Mouse (Mus musculus): Measurements from ENCODE around the gene Nhlrc4. TPM values are rescaled to one million over a fixed set of nuclear protein-coding genes. Genes with fewer than 3 reads are reported as not detected.

Nhlrc4 gene
- total and polyA plus RNA-seq, 3 experiments, result not detected

- no peak for DNase-seq
Measured at GRCm38 (mm10) chr17:25958771-25959494, 14.2 kb upstream of the Nhlrc4 start.

GRCm38 (mm10) chr17:25957586-25958051 is 12.9 kb upstream of the Nhlrc4 start:
- no peak for DNase-seq

- DNase-seq, result no peak
Measured at GRCm38 (mm10) chr17:25956631-25957030, 11.9 kb upstream of the Nhlrc4 start.

- no peak for DNase-seq
Measured at GRCm38 (mm10) chr17:25956201-25956600, 11.4 kb upstream of the Nhlrc4 start.

GRCm38 (mm10) chr17:25955736-25956135 is 11.0 kb upstream of the Nhlrc4 start:
- DNase-seq, result no peak

- DNase-seq, result no peak
Measured at GRCm38 (mm10) chr17:25954671-25955070, 9.9 kb upstream of the Nhlrc4 start.

GRCm38 (mm10) chr17:25953161-25953560 is 8.4 kb upstream of the Nhlrc4 start:
- no peak for DNase-seq

- peak; percentile 30 for DNase-seq
Measured at GRCm38 (mm10) chr17:25951803-25952623, 7.3 kb upstream of the Nhlrc4 start, which contains the start of gene A930017K11Rik. Gene A930017K11Rik (minus strand): TSS chr17:25952565.

- DNase-seq, result no peak
Measured at GRCm38 (mm10) chr17:25951225-25951802, 6.6 kb upstream of the Nhlrc4 start.

GRCm38 (mm10) chr17:25950706-25951105 is 5.9 kb upstream of the Nhlrc4 start:
- no peak for DNase-seq

- DNase-seq, result no peak
Measured at GRCm38 (mm10) chr17:25949981-25950380, 5.2 kb upstream of the Nhlrc4 start.

GRCm38 (mm10) chr17:25948051-25948450 is 3.3 kb upstream of the Nhlrc4 start:
- no peak for DNase-seq

GRCm38 (mm10) chr17:25947576-25947975 is 2.8 kb upstream of the Nhlrc4 start:
- no peak for DNase-seq

- DNase-seq, result no peak
Measured at GRCm38 (mm10) chr17:25946891-25947290, 2.1 kb upstream of the Nhlrc4 start.

- DNase-seq, result no peak
Measured at GRCm38 (mm10) chr17:25946349-25946748, 1.6 kb upstream of the Nhlrc4 start.

GRCm38 (mm10) chr17:25945517-25946155 is 875 bp upstream of the Nhlrc4 start:
- DNase-seq, result peak; percentile 71

- no peak for DNase-seq
Measured at GRCm38 (mm10) chr17:25943769-25944168, 992 bp downstream of the Nhlrc4 start.

GRCm38 (mm10) chr17:25943221-25943620 is 1.5 kb downstream of the Nhlrc4 start:
- no peak for DNase-seq

GRCm38 (mm10) chr17:25942597-25943151 is 2.1 kb downstream of the Nhlrc4 start:
- DNase-seq, result no peak

- DNase-seq, result peak; percentile 89
Measured at GRCm38 (mm10) chr17:25941511-25942241, 3.1 kb downstream of the Nhlrc4 start.

GRCm38 (mm10) chr17:25934526-25934925 is 10.2 kb downstream of the Nhlrc4 start:
- DNase-seq, result peak; percentile 30

All from adrenal gland, adult 2 months (tissue).